23 mouse cellular contexts compared by ENCODE assay signal in genomic region chr17:66786166-66786565, GRCm38 (mm10).
DNase-seq lines count a peak whose midpoint lies in the region; ATAC-seq and TF ChIP-seq lines count a peak whose summit lies in the region.
"Had no signal": no experiment of that assay in that cellular context is flagged by ENCODE, and none has a peak within 500 bp of the region (broad histone marks: within the 10 kb centered on the region; RNA-seq: fewer than 3 reads in every experiment).

No protein-coding gene starts in this region.

- no peak for TF ChIP-seq CTCF in stomach, postnatal 0 days (IDR thresholded peaks at IDR 0.05; ENCODE audit: low read depth)

- H3K4me2 ChIP-seq in midbrain, embryonic 11.5 days, result no peak overlapping the region
- H3K4me2 ChIP-seq in midbrain, embryonic 13.5 days (replicated peaks), result no peak overlapping the region
- H3K4me2 ChIP-seq in limb, embryonic 11.5 days (ENCODE audit: low read depth, severe bottlenecking), result no peak overlapping the region
- H3K4me2 ChIP-seq in stomach, postnatal 0 days (replicated peaks; ENCODE audit: low read depth), result no peak overlapping the region
- H3K4me2 ChIP-seq: heart, embryonic 15.5 days; midbrain, embryonic 15.5 days had no signal

- ATAC-seq in midbrain, embryonic 11.5 days (ENCODE audit: low FRiP score), result no peak
- ATAC-seq in midbrain, embryonic 13.5 days, result no peak
- no peak for ATAC-seq in limb, embryonic 11.5 days (ENCODE audit: insufficient number of reproducible peaks, low FRiP score, low TSS enrichment, low read depth)
- ATAC-seq in stomach, postnatal 0 days (ENCODE audit: low FRiP score, low TSS enrichment), result no peak
- ATAC-seq: hindbrain, postnatal 0 days; intestine, embryonic 16.5 days; lung, postnatal 0 days; midbrain, embryonic 15.5 days had no signal

- no peaks in the 10 kb centered on the region for H3K9me3 ChIP-seq in midbrain, embryonic 11.5 days (ENCODE audit: control insufficient read depth, low read length)
- H3K9me3 ChIP-seq in midbrain, embryonic 13.5 days, result no peaks in the 10 kb centered on the region
- H3K9me3 ChIP-seq in limb, embryonic 11.5 days (ENCODE audit: control insufficient read depth, low read length), result no peaks in the 10 kb centered on the region
- H3K9me3 ChIP-seq in stomach, postnatal 0 days (ENCODE audit: control insufficient read depth, low read length), result no peaks in the 10 kb centered on the region
- H3K9me3 ChIP-seq: forebrain, embryonic 10.5 days; heart, embryonic 15.5 days; midbrain, embryonic 15.5 days had no signal

- TF ChIP-seq EP300 in stomach, postnatal 0 days (optimal IDR thresholded peaks at IDR 0.05), result no peak

- H3K4me1 ChIP-seq in midbrain, embryonic 11.5 days (ENCODE audit: control insufficient read depth, insufficient read depth, low read length), result peaks cover 5% of the 10 kb centered on the region; the same call in 1 of the 2 replicates
- H3K4me1 ChIP-seq in midbrain, embryonic 13.5 days (replicated peaks), result peaks cover 22% of the 10 kb centered on the region
- H3K4me1 ChIP-seq in limb, embryonic 11.5 days (ENCODE audit: control insufficient read depth, insufficient read depth, low read length), result peaks cover 10% of the 10 kb centered on the region
- H3K4me1 ChIP-seq in stomach, postnatal 0 days (replicated peaks; ENCODE audit: control insufficient read depth, insufficient read depth), result no peaks in the 10 kb centered on the region

- DNase-seq in midbrain, embryonic 11.5 days (ENCODE audit: low spot score, missing footprints), result peak; percentile 80
- peak; percentile 25 for DNase-seq in embryo, embryonic 9.5 days (ENCODE audit: extremely low spot score)
- peak; percentile 47 for DNase-seq in limb, embryonic 11.5 days (ENCODE audit: low spot score)
- DNase-seq in cerebellum, adult 9-10 months, result no peak
- no peak for DNase-seq in right cerebral cortex, postnatal 4 days
- no peak for DNase-seq in stomach, postnatal 0 days (ENCODE audit: low spot score)
- DNase-seq: adrenal gland, adult 2 months; cerebellum, adult 11 months; cerebellum, postnatal 10 days; gastrocnemius, postnatal 36 days; heart, postnatal 36 days; layer of hippocampus, adult 9-11 months; left cerebral cortex, postnatal 4 days; right cerebral cortex, postnatal 14 days; spleen, adult 18-20 months; thymus, postnatal 25 days had no signal

- H3K27ac ChIP-seq in midbrain, embryonic 11.5 days (ENCODE audit: low read depth, low read length), result no peak overlapping the region
- H3K27ac ChIP-seq in midbrain, embryonic 13.5 days, result no peak overlapping the region
- H3K27ac ChIP-seq in limb, embryonic 11.5 days (replicated peaks; ENCODE audit: low read depth, low read length), result no peak overlapping the region
- no peak overlapping the region for H3K27ac ChIP-seq in stomach, postnatal 0 days (replicated peaks)
- H3K27ac ChIP-seq: forebrain, embryonic 10.5 days; heart, embryonic 15.5 days; hindbrain, postnatal 0 days; midbrain, embryonic 15.5 days had no signal

- WGBS in midbrain, embryonic 11.5 days, result 40% methylated on average over 12 of the region's 12 CpGs
- 26% methylated on average over 12 of the region's 12 CpGs for WGBS in midbrain, embryonic 13.5 days
- WGBS in limb, embryonic 11.5 days, result 7% methylated on average over 12 of the region's 12 CpGs
- WGBS in stomach, postnatal 0 days, result 54% methylated on average over 12 of the region's 12 CpGs

- no peaks in the 10 kb centered on the region for H3K27me3 ChIP-seq in midbrain, embryonic 11.5 days (ENCODE audit: control insufficient read depth, insufficient read depth, low read length)
- no peaks in the 10 kb centered on the region for H3K27me3 ChIP-seq in midbrain, embryonic 13.5 days
- no peaks in the 10 kb centered on the region for H3K27me3 ChIP-seq in limb, embryonic 11.5 days (ENCODE audit: control insufficient read depth, insufficient read depth, low read length)
- H3K27me3 ChIP-seq in stomach, postnatal 0 days (ENCODE audit: control insufficient read depth, insufficient read depth, low read length), result no peaks in the 10 kb centered on the region
- H3K27me3 ChIP-seq: heart, embryonic 15.5 days; midbrain, embryonic 15.5 days had no signal

- H3K36me3 ChIP-seq in midbrain, embryonic 11.5 days (ENCODE audit: control insufficient read depth, insufficient read depth, low read length), result no peaks in the 10 kb centered on the region
- H3K36me3 ChIP-seq in midbrain, embryonic 13.5 days, result no peaks in the 10 kb centered on the region
- no peaks in the 10 kb centered on the region for H3K36me3 ChIP-seq in limb, embryonic 11.5 days (ENCODE audit: control insufficient read depth, insufficient read depth, low read length)
- H3K36me3 ChIP-seq in stomach, postnatal 0 days (ENCODE audit: control insufficient read depth, insufficient read depth, low read length), result no peaks in the 10 kb centered on the region
- H3K36me3 ChIP-seq: forebrain, embryonic 10.5 days; heart, embryonic 15.5 days; midbrain, embryonic 15.5 days had no signal

- H3K4me3 ChIP-seq in midbrain, embryonic 11.5 days (ENCODE audit: low read depth, low read length), result no peak overlapping the region
- H3K4me3 ChIP-seq in midbrain, embryonic 13.5 days (replicated peaks), result no peak overlapping the region
- H3K4me3 ChIP-seq in limb, embryonic 11.5 days (ENCODE audit: low read depth, low read length), result no peak overlapping the region
- H3K4me3 ChIP-seq in stomach, postnatal 0 days (ENCODE audit: low read depth, low read length), result no peak overlapping the region
- H3K4me3 ChIP-seq: forebrain, embryonic 10.5 days; heart, embryonic 15.5 days; midbrain, embryonic 15.5 days had no signal

- no peak overlapping the region for H3K9ac ChIP-seq in midbrain, embryonic 11.5 days (ENCODE audit: low read length)
- H3K9ac ChIP-seq in midbrain, embryonic 13.5 days (replicated peaks), result no peak overlapping the region
- no peak overlapping the region for H3K9ac ChIP-seq in limb, embryonic 11.5 days (ENCODE audit: low read length)
- no peak overlapping the region for H3K9ac ChIP-seq in stomach, postnatal 0 days (ENCODE audit: low read length)
- H3K9ac ChIP-seq: heart, embryonic 15.5 days; midbrain, embryonic 15.5 days had no signal

Comparison
In these comparisons a context has a peak if more than half of its experiments do, and no peak if none do; other contexts are left out.
1. DNase-seq: peak in midbrain, embryonic 11.5 days (single experiment), embryo, embryonic 9.5 days (single experiment) and limb, embryonic 11.5 days (single experiment); none in cerebellum, adult 9-10 months (single experiment), right cerebral cortex, postnatal 4 days (single experiment) and stomach, postnatal 0 days (single experiment).